25 mouse cellular contexts compared by ENCODE assay signal in genomic region chr1:118012736-118013135, GRCm38 (mm10). TPM values are rescaled to one million over a fixed set of nuclear protein-coding genes. Genes with fewer than 3 reads are reported as not detected.
DNase-seq lines count a peak whose midpoint lies in the region; ATAC-seq and TF ChIP-seq lines count a peak whose summit lies in the region.
"Not testable (repeated sequence)": the region's sequence is repeated elsewhere in the genome, so short reads cannot be mapped to it uniquely, and the experiment has no call there.
"Had no signal": no experiment of that assay in that cellular context is flagged by ENCODE, and none has a peak within 500 bp of the region (broad histone marks: within the 10 kb centered on the region; RNA-seq: fewer than 3 reads in every experiment).

No protein-coding gene starts in this region.

- H3K27ac ChIP-seq in forebrain, postnatal 0 days (ENCODE audit: low read depth, low read length); kidney, adult 2 months (ENCODE audit: insufficient read depth, low read depth, low read length); left cerebral cortex, adult 2 months; midbrain, postnatal 0 days (ENCODE audit: low read depth, low read length); testis, adult 2 months (ENCODE audit: control insufficient read depth, insufficient read depth, low read depth, low read length): not testable (repeated sequence)

- TF ChIP-seq CTCF in E14TG2a.4 (conservative IDR thresholded peaks at IDR 0.05; ENCODE audit: low read length) (peak; percentile 46; the same call in 1 of the 2 replicates), Patski (IDR thresholded peaks at IDR 0.05) (peak; percentile 67)
- TF ChIP-seq CTCF in forebrain, postnatal 0 days (IDR thresholded peaks at IDR 0.05; ENCODE audit: low read depth), result peak; percentile 40; the same call in 1 of the 2 replicates
- TF ChIP-seq CTCF in kidney, adult 2 months (conservative IDR thresholded peaks at IDR 0.05; ENCODE audit: insufficient read depth, insufficient read length, low read depth, low read length), result peak; percentile 30
- TF ChIP-seq CTCF in left cerebral cortex, adult 2 months (IDR thresholded peaks at IDR 0.05), result peak; percentile 40
- peak; percentile 49 for TF ChIP-seq CTCF in midbrain, postnatal 0 days (IDR thresholded peaks at IDR 0.05)
- TF ChIP-seq CTCF in testis, adult 2 months (IDR thresholded peaks at IDR 0.05; ENCODE audit: control insufficient read depth, insufficient read depth, insufficient replicate concordance, low read depth, low read length), result peak; percentile 10; the same call in 1 of the 2 replicates

- not testable (repeated sequence) for H3K27me3 ChIP-seq in E14TG2a.4 (ENCODE audit: insufficient read depth, low read length); Patski; forebrain, postnatal 0 days (ENCODE audit: insufficient read depth, low read length); kidney, adult 2 months (replicated peaks; ENCODE audit: control insufficient read depth, insufficient read depth, low read length); midbrain, postnatal 0 days (ENCODE audit: insufficient read depth, low read length); testis, adult 2 months (ENCODE audit: control insufficient read depth, insufficient read depth, low read length)

- H3K4me3 ChIP-seq in E14TG2a.4 (replicated peaks; ENCODE audit: low read length); forebrain, postnatal 0 days (ENCODE audit: low read depth, low read length); kidney, adult 2 months (ENCODE audit: insufficient read depth, low read depth, low read length); left cerebral cortex, adult 2 months; midbrain, postnatal 0 days (ENCODE audit: low read depth, low read length); testis, adult 2 months (ENCODE audit: control insufficient read depth, low read depth, low read length): not testable (repeated sequence)

- WGBS in forebrain, postnatal 0 days, result 27% methylated on average over 8 of the region's 8 CpGs
- 30% methylated on average over 8 of the region's 8 CpGs for WGBS in kidney, adult 2 months
- WGBS in midbrain, postnatal 0 days, result 23% methylated on average over 8 of the region's 8 CpGs

- in situ Hi-C loops in Patski (cut with MboI; ENCODE audit: low pct_unique_long_range_greater_than_20kb), result not testable (repeated sequence)

- H3K9me3 ChIP-seq in E14TG2a.4 (ENCODE audit: low read length), result peaks cover 38% of the 10 kb centered on the region
- not testable (repeated sequence) for H3K9me3 ChIP-seq in forebrain, postnatal 0 days (ENCODE audit: low read length); midbrain, postnatal 0 days (ENCODE audit: low read length)

- H3K4me2 ChIP-seq in forebrain, postnatal 0 days (ENCODE audit: low read depth); midbrain, postnatal 0 days (ENCODE audit: low read depth, low read length, poor library complexity, severe bottlenecking): not testable (repeated sequence)

- not testable (repeated sequence) for H3K36me3 ChIP-seq in E14TG2a.4 (ENCODE audit: insufficient read depth, low read length); forebrain, postnatal 0 days (ENCODE audit: insufficient read depth); kidney, adult 2 months (ENCODE audit: control insufficient read depth, insufficient read depth, low read length); midbrain, postnatal 0 days (ENCODE audit: insufficient read depth, low read length); testis, adult 2 months (ENCODE audit: control insufficient read depth, insufficient read depth, low read length)

- intact Hi-C loops in left cerebral cortex, adult 2 months (cut with DNase I), result not testable (repeated sequence)

- TF ChIP-seq POLR2A in kidney, adult 2 months (IDR thresholded peaks at IDR 0.05; ENCODE audit: low read depth, low read length); testis, adult 2 months (IDR thresholded peaks at IDR 0.05; ENCODE audit: control insufficient read depth, low read depth, low read length): not testable (repeated sequence)

- CTCF ChIA-PET in Patski (lab: Charles Lee), result not testable (repeated sequence)

- not testable (repeated sequence) for H3K9ac ChIP-seq in forebrain, postnatal 0 days; midbrain, postnatal 0 days (replicated peaks; ENCODE audit: low read length, poor library complexity, severe bottlenecking)

- POLR2A ChIA-PET in Patski (lab: Charles Lee), result not testable (repeated sequence)

- DNase-seq in Patski (ENCODE audit: low read depth, low spot score); forebrain, postnatal 0 days; midbrain, postnatal 0 days (ENCODE audit: low spot score): not testable (repeated sequence)
- peak; percentile 0 to 4 for DNase-seq in adrenal gland, postnatal 36 days
- peak; percentile 5 for DNase-seq in kidney, adult 2 months
- DNase-seq in left cerebral cortex, adult 2 months (ENCODE audit: extremely low spot score in 1 of 2, low spot score in 2 of 2), result peak in 1 of 2 experiments; percentile 10

- H3K4me1 ChIP-seq in E14TG2a.4 (replicated peaks; ENCODE audit: low read depth, low read length); forebrain, postnatal 0 days (ENCODE audit: insufficient read depth); kidney, adult 2 months (ENCODE audit: control insufficient read depth, insufficient read depth, low read length); midbrain, postnatal 0 days (ENCODE audit: insufficient read depth, low read length); testis, adult 2 months (ENCODE audit: control insufficient read depth, insufficient read depth, low read length): not testable (repeated sequence)

- not testable (repeated sequence) for ATAC-seq in Patski; forebrain, postnatal 0 days; midbrain, postnatal 0 days (ENCODE audit: low FRiP score)

RNA-seq across cellular contexts. Expression of gene Gm7145, which starts 47.0 kb away (rescaled TPM):
- polyA plus RNA-seq in Patski (2021), result not detected
- not detected for total RNA-seq in adrenal gland, postnatal 36 days (2021)
- total RNA-seq in forebrain, postnatal 0 days (2014; rRNA removed), result not detected in 2 replicates
- polyA plus RNA-seq in forebrain, postnatal 0 days (2015; fragmentation: Nextera tagmentation; extraction: Ambion mirVana), result not detected in 2 replicates
- not detected in 2 replicates for polyA plus RNA-seq in kidney, adult 2 months (2012; rRNA removed)
- total RNA-seq in left cerebral cortex, adult 2 months (2021), result not detected
- total RNA-seq in midbrain, postnatal 0 days (2014; rRNA removed), result not detected in 2 replicates
- not detected in 2 replicates for polyA plus RNA-seq in midbrain, postnatal 0 days (2015; fragmentation: Nextera tagmentation; extraction: Ambion mirVana)
- not detected in 2 replicates for polyA plus RNA-seq in testis, adult 2 months (2012; rRNA removed)
- total RNA-seq: gastrocnemius, postnatal 36 days; layer of hippocampus, postnatal 14 days; left cerebral cortex, postnatal 14 days; megakaryocyte progenitor cell, adult 5-6 weeks had no signal
- polyA plus RNA-seq: activated CD4-positive, CD25-positive, alpha-beta regulatory T cell, adult 4 months; C2C12; embryonic facial prominence, embryonic 14.5 days; forebrain, embryonic 15.5 days; heart, embryonic 10.5 days; heart, postnatal 0 days; hindbrain, embryonic 10.5 days; limb, embryonic 13.5 days; liver, embryonic 15.5 days; midbrain, embryonic 13.5 days; myocyte; neural tube, embryonic 14.5 days; stomach, embryonic 16.5 days had no signal

Comparison
In these comparisons a context has a peak if more than half of its experiments do, and no peak if none do; other contexts are left out.
1. CTCF ChIP-seq: peak in every context shown above with its lines; median percentile 67 in Patski; 49 in midbrain, postnatal 0 days; 46 in E14TG2a.4; 40 in forebrain, postnatal 0 days; 40 in left cerebral cortex, adult 2 months; 30 in kidney, adult 2 months; 10 in testis, adult 2 months.